In genomic region chr5:39630841-39631240, GRCm38 (mm10) we compare ENCODE assay signal across 21 mouse cellular contexts.
DNase-seq lines count a peak whose midpoint lies in the region; ATAC-seq and TF ChIP-seq lines count a peak whose summit lies in the region.
"Had no signal": no experiment of that assay in that cellular context is flagged by ENCODE, and none has a peak within 500 bp of the region (broad histone marks: within the 10 kb centered on the region; RNA-seq: fewer than 3 reads in every experiment).

No protein-coding gene starts in this region.

- H3K4me3 ChIP-seq in olfactory bulb, adult 2 months (ENCODE audit: insufficient read depth, low read depth, low read length), result no peak overlapping the region
- H3K4me3 ChIP-seq: embryonic facial prominence, embryonic 15.5 days; gastrocnemius, adult 2 months; heart, embryonic 13.5 days; liver, embryonic 15.5 days had no signal

- 63% methylated on average over 5 of the region's 5 CpGs for WGBS in olfactory bulb, adult 2 months

- ATAC-seq in hematopoietic stem cell, adult 5-6 weeks (replicated peaks in 1 of 2; ENCODE audit: insufficient read depth in 1 of 2, low FRiP score in 2 of 2, low TSS enrichment in 1 of 2, low read depth in 1 of 2, poor library complexity in 2 of 2, severe bottlenecking in 2 of 2), result peak; percentile 72 to 81
- ATAC-seq: forebrain, postnatal 0 days; hindbrain, embryonic 16.5 days; intestine, postnatal 0 days; lung, postnatal 0 days; midbrain, embryonic 16.5 days had no signal

- H3K4me1 ChIP-seq in olfactory bulb, adult 2 months (ENCODE audit: control insufficient read depth, insufficient read depth, low read length), result peaks cover 17% of the 10 kb centered on the region
- H3K4me1 ChIP-seq: embryonic facial prominence, embryonic 15.5 days; heart, embryonic 13.5 days; liver, embryonic 15.5 days had no signal

- peak; percentile 24 for DNase-seq in cerebellum, adult 9-10 months
- DNase-seq in cerebellum, adult 9-11 months, result no peak
- DNase-seq in B cell, adult 2 months, result peak; percentile 63 to 71
- DNase-seq in thymus, postnatal 4 days, result no peak
- no peak for DNase-seq in embryo, embryonic 10 days (ENCODE audit: low spot score)
- DNase-seq: adrenal gland, postnatal 36 days; cerebellum, adult 8-10 months; forebrain, postnatal 0 days; gastrocnemius, adult 2 months; heart, postnatal 36 days; right cerebral cortex, adult 18-20 months had no signal

- 0 out of 2 replicates have a peak overlapping the region, but pooled peaks have one; percentile 40 for H3K27ac ChIP-seq in olfactory bulb, adult 2 months (ENCODE audit: insufficient read depth, low read depth, low read length)
- H3K27ac ChIP-seq: embryonic facial prominence, embryonic 15.5 days; gastrocnemius, adult 2 months; heart, embryonic 13.5 days; liver, embryonic 15.5 days; stomach, postnatal 0 days had no signal

- TF ChIP-seq CTCF in olfactory bulb, adult 2 months (IDR thresholded peaks at IDR 0.05; ENCODE audit: insufficient read depth, low read depth, low read length), result no peak

- TF ChIP-seq POLR2A in olfactory bulb, adult 2 months (IDR thresholded peaks at IDR 0.05; ENCODE audit: insufficient read depth, low read depth, low read length), result no peak

Comparison
In these comparisons a context has a peak if more than half of its experiments do, and no peak if none do; other contexts are left out.
1. DNase-seq: peak in cerebellum, adult 9-10 months (single experiment) and B cell, adult 2 months (2 of 2); none in cerebellum, adult 9-11 months (single experiment), thymus, postnatal 4 days (single experiment) and embryo, embryonic 10 days (single experiment).